Mouse (Mus musculus) lung, embryonic 14.5 days (tissue): ENCODE measurements around the gene 4933415F23Rik. TPM values are rescaled to one million over a fixed set of nuclear protein-coding genes. Genes with fewer than 3 reads are reported as not detected.
A peak's percentile ranks its signal among the peaks of the same experiment; 100 is the strongest.
"Not testable (repeated sequence)": the region's sequence is repeated elsewhere in the genome, so short reads cannot be mapped to it uniquely, and the experiment has no call there.

Experiments
- ATAC-seq: fragments of 200-750 bp; cut with Nextera tagmentation; 2 replicates; pipeline ENCODE4 v1.8.0; 2017; ENCODE audit warnings: mild to moderate bottlenecking, moderate TSS enrichment, moderate library complexity; ENCODE audit not compliant: insufficient read depth
- DNase-seq: peaks from one replicate; pipeline ENCODE4 v3.0.0-alpha.2; 2015
- H3K27ac ChIP-seq: fragments of 300-500 bp; sonication (generic); 2 replicates; pipeline ENCODE4 v1.5.1; 2014; ENCODE audit warnings: low read depth, mild to moderate bottlenecking, moderate library complexity
- H3K27me3 ChIP-seq: fragments of 300-500 bp; sonication (generic); 2 replicates; pipeline ENCODE4 v1.6.1; 2014; ENCODE audit warnings: low read length, control low read depth; ENCODE audit not compliant: insufficient read depth
- H3K36me3 ChIP-seq: fragments of 300-500 bp; sonication (generic); 2 replicates; pipeline ENCODE4 v1.6.1; 2014; ENCODE audit warnings: control low read depth; ENCODE audit not compliant: insufficient read depth
- H3K4me1 ChIP-seq: fragments of 300-500 bp; sonication (generic); 2 replicates; pipeline ENCODE4 v1.6.1; 2014; ENCODE audit warnings: antibody characterized with exemption, control low read depth; ENCODE audit not compliant: insufficient read depth
- H3K4me2 ChIP-seq: fragments of 300-500 bp; sonication (generic); 2 replicates; pipeline ENCODE4 v1.6.1; 2014; ENCODE audit warnings: mild to moderate bottlenecking
- H3K4me3 ChIP-seq: fragments of 300-500 bp; sonication (generic); 2 replicates; pipeline ENCODE4 v1.5.1; 2014; ENCODE audit warnings: low read depth, low read length
- H3K9ac ChIP-seq: fragments of 300-500 bp; sonication (generic); 2 replicates; pipeline ENCODE4 v1.6.1; 2014
- H3K9me3 ChIP-seq: fragments of 300-500 bp; sonication (generic); 2 replicates; pipeline ENCODE4 v1.6.1; 2016; ENCODE audit warnings: low read depth, low read length, control low read depth
- CTCF ChIP-seq: IDR thresholded peaks from 2 replicates; pipeline ENCODE4 v1.5.1; 2016; ENCODE audit warnings: antibody characterized with exemption, low read depth
- WGBS: fragments of 180-500 bp; shearing (Covaris S2); extraction: QIAGEN DNeasy Blood & Tissue Kit; methylation state at CpG from one replicate; pipeline ENCODE4 v1.1.7; 2014; 5-methylcytosine and 5-hydroxymethylcytosine counted together
- polyA plus RNA-seq: library from polyadenylated mRNA; unstranded; fragments of >200 nt; fragmentation: Nextera tagmentation; extraction: Ambion mirVana; gene quantifications from 2 replicates; pipeline ENCODE4 v1.2.1, GENCODE M21; 2014

The 4933415F23Rik gene
- not detected in 2 replicates for polyA plus RNA-seq

GRCm38 (mm10) chr1:23102021-23102420 is at the start of gene 4933415F23Rik:
Gene 4933415F23Rik, minus strand, starts transcription at chr1:23102253.
- TF ChIP-seq CTCF = no peak
- ATAC-seq = no peak
- WGBS = 95% methylated on average over 20 of the region's 20 CpGs

GRCm38 (mm10) chr1:23151722-23152121 is 49.7 kb upstream of the 4933415F23Rik start:
- WGBS = 81% methylated on average over 1 of the region's 1 CpGs
- H3K4me1 ChIP-seq = no peaks in the 10 kb centered on the region
- no peak overlapping the region for H3K9ac ChIP-seq

More at GRCm38 (mm10) chr1:23102021-23102420, at the start of gene 4933415F23Rik:
- Histone ChIP-seq H3K27ac (no peak within 1 kb of the TSS), H3K4me3 (no peak within 1 kb of the TSS), H3K9ac (no peak within 1 kb of the TSS), H3K4me2 (no peak within 1 kb of the TSS), H3K27me3 (no peaks in the 10 kb centered on the region), H3K36me3 (no peaks in the 10 kb centered on the region), H3K9me3 (no peaks in the 10 kb centered on the region), H3K4me1 (no peaks in the 10 kb centered on the region)
- DNase-seq = no peak

GRCm38 (mm10) chr1:23146198-23146873 is 44.3 kb upstream of the 4933415F23Rik start:
- Histone ChIP-seq H3K4me2 (no peak overlapping the region), H3K27ac (no peak overlapping the region), H3K9me3 (no peaks in the 10 kb centered on the region), H3K27me3 (no peaks in the 10 kb centered on the region), H3K9ac (no peak overlapping the region), H3K4me3 (no peak overlapping the region), H3K36me3 (no peaks in the 10 kb centered on the region), H3K4me1 (peaks cover 8% of the 10 kb centered on the region; the same call in 1 of the 2 replicates)
- 23% methylated on average over 5 of the region's 5 CpGs for WGBS
- no peak for TF ChIP-seq CTCF
- peak; percentile 81 for ATAC-seq
- peak; percentile 75 for DNase-seq

More at GRCm38 (mm10) chr1:23151722-23152121, 49.7 kb upstream of the 4933415F23Rik start:
- no peak for DNase-seq
- Histone ChIP-seq H3K4me3 (no peak overlapping the region), H3K36me3 (no peaks in the 10 kb centered on the region), H3K27ac (no peak overlapping the region), H3K27me3 (no peaks in the 10 kb centered on the region), H3K4me2 (no peak overlapping the region), H3K9me3 (no peaks in the 10 kb centered on the region)
- no peak for TF ChIP-seq CTCF
- ATAC-seq = no peak

- no peak overlapping the region for H3K4me3 ChIP-seq
- DNase-seq (no peak), ATAC-seq (no peak)
- H3K4me2 ChIP-seq = no peak overlapping the region
- no peak overlapping the region for H3K9ac ChIP-seq
- no peak overlapping the region for H3K27ac ChIP-seq
- no peaks in the 10 kb centered on the region for H3K36me3 ChIP-seq
- no peaks in the 10 kb centered on the region for H3K27me3 ChIP-seq
- TF ChIP-seq CTCF = no peak
- WGBS = 87% methylated on average over 10 of the region's 10 CpGs
- H3K4me1 ChIP-seq = peaks cover 6% of the 10 kb centered on the region; the same call in 1 of the 2 replicates
- no peaks in the 10 kb centered on the region for H3K9me3 ChIP-seq
Measured at GRCm38 (mm10) chr1:23141121-23141811, 39.2 kb upstream of the 4933415F23Rik start.

GRCm38 (mm10) chr1:23140530-23140929 is 38.5 kb upstream of the 4933415F23Rik start:
- not testable (repeated sequence) for H3K36me3 ChIP-seq, H3K4me3 ChIP-seq, H3K4me1 ChIP-seq, H3K9me3 ChIP-seq, H3K27me3 ChIP-seq, H3K4me2 ChIP-seq, ATAC-seq, H3K27ac ChIP-seq, H3K9ac ChIP-seq
- peak; percentile 89 for DNase-seq
- peak; percentile 36; the same call in 1 of the 2 replicates for TF ChIP-seq CTCF
- WGBS = 11% methylated on average over 1 of the region's 1 CpGs

GRCm38 (mm10) chr1:23120901-23121300 is 18.8 kb upstream of the 4933415F23Rik start:
- peak; percentile 18 for DNase-seq
- no peaks in the 10 kb centered on the region for H3K36me3 ChIP-seq
- H3K9me3 ChIP-seq = no peaks in the 10 kb centered on the region
- H3K4me2 ChIP-seq = no peak overlapping the region
- H3K4me1 ChIP-seq = peaks cover 5% of the 10 kb centered on the region; the same call in 1 of the 2 replicates
- ATAC-seq = no peak
- no peak overlapping the region for H3K4me3 ChIP-seq
- H3K27me3 ChIP-seq = no peaks in the 10 kb centered on the region
- 45% methylated on average over 4 of the region's 4 CpGs for WGBS
- no peak overlapping the region for H3K27ac ChIP-seq
- H3K9ac ChIP-seq = no peak overlapping the region
- TF ChIP-seq CTCF = 0 out of 2 replicates have a peak, but pooled peaks have one; percentile 6

GRCm38 (mm10) chr1:23119406-23119805 is 17.4 kb upstream of the 4933415F23Rik start:
- DNase-seq (no peak), ATAC-seq (no peak)
- no peaks in the 10 kb centered on the region for H3K9me3 ChIP-seq
- H3K4me3 ChIP-seq = no peak overlapping the region
- H3K4me1 ChIP-seq = peaks cover 5% of the 10 kb centered on the region; the same call in 1 of the 2 replicates
- no peak overlapping the region for H3K27ac ChIP-seq
- TF ChIP-seq CTCF = no peak
- H3K4me2 ChIP-seq = no peak overlapping the region
- WGBS = 53% methylated on average over 4 of the region's 4 CpGs
- no peaks in the 10 kb centered on the region for H3K27me3 ChIP-seq
- no peaks in the 10 kb centered on the region for H3K36me3 ChIP-seq
- H3K9ac ChIP-seq = no peak overlapping the region
